Mouse (Mus musculus): ENCODE results near the gene Smndc1. TPM values are rescaled to one million over a fixed set of nuclear protein-coding genes. Genes with fewer than 3 reads are reported as not detected.

Gene Smndc1
- 45.4 and 49.6 TPM in 2 replicates for polyA plus RNA-seq (2016; fragmentation: Nextera tagmentation; extraction: Ambion mirVana)

- under 1% methylated on average over 48 of the region's 48 CpGs for WGBS
These were observed at the start of gene Smndc1 for GRCm38 (mm10) chr19:53390495-53391007. TSS of gene Smndc1 (minus strand) at chr19:53390578.

DNA sequence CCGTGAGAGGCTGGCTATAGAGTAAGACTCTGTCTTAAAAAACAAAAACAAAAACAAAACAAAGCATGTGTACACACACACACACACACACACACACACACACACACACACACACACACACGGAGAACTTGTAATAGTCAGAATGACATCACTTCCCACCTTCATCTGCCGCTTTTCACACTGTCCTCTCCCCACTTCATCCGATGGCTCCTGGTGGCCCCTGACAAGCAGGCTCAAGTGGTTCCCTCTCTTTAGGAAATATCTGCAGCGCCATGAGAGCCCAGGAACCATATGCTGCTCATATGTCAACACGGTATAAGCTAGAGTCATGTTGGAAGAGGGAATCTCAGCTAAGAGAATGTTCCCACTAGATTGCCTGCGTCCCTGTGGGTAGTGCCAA lies 49.0 kb upstream of the Smndc1 start:
- no peak overlapping the region for H3K27ac ChIP-seq
- no peak for ATAC-seq (ENCODE audit: low FRiP score)
- H3K4me3 ChIP-seq (replicated peaks): no peak overlapping the region
- H3K4me1 ChIP-seq: peaks cover 12% of the 10 kb centered on the region
- no peaks in the 10 kb centered on the region for H3K9me3 ChIP-seq
- 81% methylated on average over 7 of the region's 7 CpGs for WGBS
- H3K9ac ChIP-seq: no peak overlapping the region
- H3K36me3 ChIP-seq (replicated peaks): no peaks in the 10 kb centered on the region
- no peak overlapping the region for H3K4me2 ChIP-seq
- no peaks in the 10 kb centered on the region for H3K27me3 ChIP-seq

More at GRCm38 (mm10) chr19:53390495-53391007, at the start of gene Smndc1:
- peaks cover 33% of the 10 kb centered on the region for H3K36me3 ChIP-seq (replicated peaks)
- H3K4me1 ChIP-seq: peaks cover 15% of the 10 kb centered on the region
- no peaks in the 10 kb centered on the region for H3K9me3 ChIP-seq
- H3K9ac ChIP-seq: peak within 1 kb of the TSS; percentile 98
- H3K4me2 ChIP-seq: peak within 1 kb of the TSS; percentile 75
- no peaks in the 10 kb centered on the region for H3K27me3 ChIP-seq
- ATAC-seq (ENCODE audit: low FRiP score): peak; percentile 98
- peak within 1 kb of the TSS; percentile 98 for H3K27ac ChIP-seq
- H3K4me3 ChIP-seq (replicated peaks): peak within 1 kb of the TSS; percentile 98

DNA sequence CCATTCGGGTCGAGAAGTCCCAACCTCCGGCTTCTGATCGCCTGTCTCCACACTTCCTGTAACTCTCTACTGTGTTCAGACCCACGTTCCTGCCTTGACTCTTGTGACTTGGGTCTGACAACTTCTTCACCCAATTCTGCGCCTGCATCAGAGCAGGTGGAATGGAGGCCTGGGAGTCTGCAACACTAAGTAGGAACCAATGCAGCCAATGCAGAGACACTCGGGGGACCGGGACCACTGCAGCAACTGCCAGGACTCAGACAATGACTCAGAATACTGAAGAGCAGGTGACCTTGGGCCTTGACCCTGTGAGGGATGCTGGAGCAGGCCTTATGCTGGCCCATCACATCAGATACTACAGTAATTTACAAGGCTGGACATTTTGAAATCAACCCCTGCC lies 47.6 kb upstream of the Smndc1 start:
- H3K9me3 ChIP-seq: no peaks in the 10 kb centered on the region
- no peaks in the 10 kb centered on the region for H3K27me3 ChIP-seq
- H3K36me3 ChIP-seq (replicated peaks): no peaks in the 10 kb centered on the region
- 91% methylated on average over 8 of the region's 8 CpGs for WGBS
- no peak overlapping the region for H3K4me3 ChIP-seq (replicated peaks)
- ATAC-seq (ENCODE audit: low FRiP score): no peak
- no peak overlapping the region for H3K4me2 ChIP-seq
- H3K9ac ChIP-seq: no peak overlapping the region
- H3K4me1 ChIP-seq: peaks cover 12% of the 10 kb centered on the region
- no peak overlapping the region for H3K27ac ChIP-seq

GRCm38 (mm10) chr19:53437311-53437958 lies 47.1 kb upstream of the Smndc1 start:
- H3K4me3 ChIP-seq (replicated peaks): no peak overlapping the region
- no peak overlapping the region for H3K9ac ChIP-seq
- no peak overlapping the region for H3K4me2 ChIP-seq
- no peak for ATAC-seq (ENCODE audit: low FRiP score)
- H3K4me1 ChIP-seq: peaks cover 12% of the 10 kb centered on the region
- 82% methylated on average over 8 of the region's 8 CpGs for WGBS
- H3K27me3 ChIP-seq: 0 out of 2 replicates have a peak, but pooled peaks cover 3% of the 10 kb centered on the region
- H3K9me3 ChIP-seq: no peaks in the 10 kb centered on the region
- no peak overlapping the region for H3K27ac ChIP-seq
- H3K36me3 ChIP-seq (replicated peaks): no peaks in the 10 kb centered on the region

DNA sequence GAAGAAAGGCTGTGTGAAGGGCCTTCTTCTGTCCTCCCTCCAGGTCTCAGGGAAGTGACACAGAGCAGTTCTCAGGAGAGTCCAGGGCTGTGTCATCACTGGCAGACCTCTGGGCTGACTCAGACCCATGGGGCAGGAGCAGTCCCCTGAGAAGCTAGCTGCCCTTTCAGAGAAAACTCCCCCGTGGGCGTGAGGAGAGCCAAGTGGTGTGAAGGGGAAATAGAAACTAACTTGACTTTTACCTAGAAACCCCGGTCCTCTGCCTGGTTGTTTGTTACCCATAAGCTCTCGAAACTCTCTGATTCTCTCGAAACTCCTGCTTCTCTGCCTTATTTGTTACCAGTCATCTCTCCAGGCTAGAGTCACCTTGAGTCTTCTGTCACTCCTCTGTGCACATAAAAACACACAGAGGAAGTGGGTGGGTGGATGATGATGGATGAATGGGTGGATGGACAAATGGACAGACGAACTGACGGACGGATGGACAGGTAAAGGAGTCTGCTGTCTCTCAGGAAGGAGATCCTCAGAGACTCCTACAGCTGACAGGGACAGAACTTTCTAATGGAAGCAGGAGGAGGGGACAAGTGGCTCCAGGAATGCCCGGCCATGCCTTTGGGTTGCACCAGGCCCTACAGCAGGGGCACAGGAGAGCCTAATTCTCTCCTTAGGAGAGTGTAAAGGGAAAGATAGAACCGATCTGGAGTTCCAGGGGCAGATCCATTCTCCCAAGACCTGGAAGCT lies 43.7 kb upstream of the Smndc1 start:
- Histone ChIP-seq H3K9ac (no peak overlapping the region), H3K4me3 (replicated peaks) (no peak overlapping the region), H3K27me3 (0 out of 2 replicates have a peak, but pooled peaks cover 3% of the 10 kb centered on the region), H3K36me3 (replicated peaks) (no peaks in the 10 kb centered on the region), H3K4me2 (no peak overlapping the region), H3K4me1 (peaks cover 13% of the 10 kb centered on the region), H3K9me3 (no peaks in the 10 kb centered on the region), H3K27ac (no peak overlapping the region)
- 86% methylated on average over 10 of the region's 10 CpGs for WGBS
- no peak for ATAC-seq (ENCODE audit: low FRiP score)

- no peak overlapping the region for H3K4me2 ChIP-seq
- no peaks in the 10 kb centered on the region for H3K36me3 ChIP-seq (replicated peaks)
- H3K4me3 ChIP-seq (replicated peaks): no peak overlapping the region
- no peak overlapping the region for H3K9ac ChIP-seq
- WGBS: 87% methylated on average over 11 of the region's 11 CpGs
- peaks cover 13% of the 10 kb centered on the region for H3K4me1 ChIP-seq
- ATAC-seq (ENCODE audit: low FRiP score): 0 out of 2 replicates have a peak, but pooled peaks have one; percentile 18
- 0 out of 2 replicates have a peak, but pooled peaks cover 3% of the 10 kb centered on the region for H3K27me3 ChIP-seq
- no peaks in the 10 kb centered on the region for H3K9me3 ChIP-seq
- peak overlapping the region; percentile 67; the same call in 1 of the 2 replicates for H3K27ac ChIP-seq
These were observed 40.6 kb upstream of the Smndc1 start for GRCm38 (mm10) chr19:53431003-53431402.

GRCm38 (mm10) chr19:53430356-53430755 lies 40.0 kb upstream of the Smndc1 start:
- ATAC-seq (ENCODE audit: low FRiP score): peak; percentile 84
- Histone ChIP-seq H3K4me2 (no peak overlapping the region), H3K9me3 (no peaks in the 10 kb centered on the region), H3K4me3 (replicated peaks) (no peak overlapping the region), H3K27ac (peak overlapping the region; percentile 67), H3K27me3 (0 out of 2 replicates have a peak, but pooled peaks cover 3% of the 10 kb centered on the region), H3K4me1 (peaks cover 13% of the 10 kb centered on the region), H3K36me3 (replicated peaks) (no peaks in the 10 kb centered on the region), H3K9ac (no peak overlapping the region)
- WGBS: 55% methylated on average over 9 of the region's 9 CpGs

DNA sequence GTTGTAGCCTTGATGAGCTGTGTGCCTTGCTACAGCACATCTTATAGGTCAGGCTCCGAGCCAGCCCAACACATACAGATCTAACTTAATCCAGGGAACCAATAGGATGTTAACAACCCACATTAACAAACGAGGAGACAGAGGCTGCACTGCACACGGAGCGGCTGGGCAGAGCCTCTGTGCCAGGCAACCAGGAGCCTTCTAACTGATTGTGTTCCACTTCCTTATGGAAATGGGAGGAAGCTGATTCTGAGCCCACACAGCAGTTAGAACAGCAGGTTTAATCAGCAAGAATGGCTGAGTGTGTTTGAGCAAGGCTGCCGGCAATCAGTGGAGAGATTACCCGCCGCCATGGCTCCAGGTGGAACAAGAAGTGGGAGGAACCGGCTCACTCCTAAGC lies 37.4 kb upstream of the Smndc1 start:
- Histone ChIP-seq H3K9ac (no peak overlapping the region), H3K36me3 (replicated peaks) (no peaks in the 10 kb centered on the region), H3K27ac (no peak overlapping the region), H3K4me1 (peaks cover 13% of the 10 kb centered on the region), H3K9me3 (no peaks in the 10 kb centered on the region), H3K4me2 (no peak overlapping the region), H3K4me3 (replicated peaks) (no peak overlapping the region), H3K27me3 (0 out of 2 replicates have a peak, but pooled peaks cover 7% of the 10 kb centered on the region)
- 71% methylated on average over 8 of the region's 8 CpGs for WGBS
- ATAC-seq (ENCODE audit: low FRiP score): no peak

GRCm38 (mm10) chr19:53427346-53427745 lies 37.0 kb upstream of the Smndc1 start:
- H3K4me3 ChIP-seq (replicated peaks): no peak overlapping the region
- 0 out of 2 replicates have a peak, but pooled peaks cover 10% of the 10 kb centered on the region for H3K27me3 ChIP-seq
- no peaks in the 10 kb centered on the region for H3K36me3 ChIP-seq (replicated peaks)
- ATAC-seq (ENCODE audit: low FRiP score): no peak
- no peak overlapping the region for H3K4me2 ChIP-seq
- H3K4me1 ChIP-seq: peaks cover 13% of the 10 kb centered on the region
- no peaks in the 10 kb centered on the region for H3K9me3 ChIP-seq
- no peak overlapping the region for H3K9ac ChIP-seq
- peak overlapping the region; percentile 59; the same call in 1 of the 2 replicates for H3K27ac ChIP-seq
- 67% methylated on average over 7 of the region's 7 CpGs for WGBS

DNA sequence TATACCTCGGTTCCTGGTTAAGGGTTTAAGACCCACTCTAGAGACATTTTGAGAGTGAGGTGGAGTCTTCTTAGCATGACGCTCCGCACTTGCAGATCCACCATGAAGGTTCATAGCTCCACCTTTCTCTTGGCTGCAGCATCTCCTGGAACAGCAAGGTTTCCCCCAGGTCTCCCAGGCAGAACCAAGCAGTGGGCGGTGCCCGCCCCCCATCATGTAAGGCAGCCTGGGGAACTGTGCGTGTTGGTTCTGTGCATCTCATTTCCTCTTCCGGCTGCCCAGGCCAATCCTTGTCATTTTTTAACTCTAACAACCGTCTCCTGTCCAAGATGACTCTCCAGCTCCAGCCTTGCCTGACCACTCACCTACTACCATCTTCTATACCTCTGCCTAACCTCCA lies 35.4 kb upstream of the Smndc1 start:
- Histone ChIP-seq H3K27ac (no peak overlapping the region), H3K4me1 (peaks cover 14% of the 10 kb centered on the region), H3K36me3 (replicated peaks) (no peaks in the 10 kb centered on the region), H3K4me3 (replicated peaks) (no peak overlapping the region), H3K9ac (no peak overlapping the region), H3K9me3 (no peaks in the 10 kb centered on the region), H3K4me2 (no peak overlapping the region), H3K27me3 (0 out of 2 replicates have a peak, but pooled peaks cover 11% of the 10 kb centered on the region)
- no peak for ATAC-seq (ENCODE audit: low FRiP score)
- WGBS: 91% methylated on average over 8 of the region's 8 CpGs

DNA sequence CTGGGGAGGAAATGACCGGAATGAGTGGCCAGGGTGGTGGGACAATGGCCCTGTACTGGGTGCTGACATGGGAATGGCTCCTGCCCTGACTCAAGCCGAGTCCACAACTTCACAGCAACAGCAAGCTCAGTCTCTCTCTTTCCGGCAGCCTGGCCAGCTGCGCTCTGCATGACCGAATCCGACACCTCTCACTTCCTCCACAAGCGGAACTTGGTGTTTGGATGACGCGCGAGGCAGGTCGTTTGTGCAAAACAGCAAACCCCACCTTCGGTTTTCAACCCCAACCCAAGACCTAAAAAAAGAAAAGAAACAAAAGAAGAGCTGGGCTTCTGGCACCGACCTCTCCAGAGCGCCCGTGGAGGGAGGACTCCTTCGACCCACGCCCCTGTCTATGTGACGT lies 34.3 kb upstream of the Smndc1 start:
- no peaks in the 10 kb centered on the region for H3K36me3 ChIP-seq (replicated peaks)
- H3K4me1 ChIP-seq: peaks cover 9% of the 10 kb centered on the region
- H3K9me3 ChIP-seq: no peaks in the 10 kb centered on the region
- WGBS: 77% methylated on average over 18 of the region's 18 CpGs
- 0 out of 2 replicates have a peak, but pooled peaks cover 11% of the 10 kb centered on the region for H3K27me3 ChIP-seq
- no peak for ATAC-seq (ENCODE audit: low FRiP score)
- H3K27ac ChIP-seq: no peak overlapping the region
- H3K4me3 ChIP-seq (replicated peaks): no peak overlapping the region
- H3K4me2 ChIP-seq: no peak overlapping the region
- no peak overlapping the region for H3K9ac ChIP-seq

DNA sequence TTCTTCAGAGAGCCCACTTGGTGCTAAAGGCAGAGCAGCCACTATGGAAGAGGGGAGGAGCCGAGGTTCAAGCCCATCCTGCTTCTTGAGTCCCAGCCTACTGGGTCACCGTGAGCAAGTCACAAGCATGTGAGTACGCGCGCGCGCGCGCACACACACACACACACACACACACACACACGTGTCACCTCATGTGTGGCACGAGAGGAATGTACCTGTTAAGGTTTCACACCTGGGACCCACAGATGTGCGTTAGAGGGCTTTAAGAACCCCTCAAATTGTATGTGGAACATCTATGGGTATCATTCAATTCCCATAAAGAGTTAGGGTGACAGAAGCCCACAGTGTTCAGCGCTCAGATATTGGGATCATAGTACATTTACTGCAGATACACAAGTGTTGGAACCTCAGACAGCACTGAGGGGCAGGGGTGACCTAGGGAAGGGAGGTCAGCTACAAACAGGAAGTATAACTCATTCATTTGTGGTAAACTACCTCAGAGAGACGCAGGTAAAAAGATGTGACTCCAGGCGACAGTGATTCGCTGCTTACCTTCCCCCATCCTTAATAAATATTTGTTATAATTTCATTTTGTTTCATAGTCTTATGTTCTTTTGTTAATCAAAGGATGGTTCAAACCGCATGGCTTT lies 33.6 kb upstream of the Smndc1 start:
- Histone ChIP-seq H3K4me3 (replicated peaks) (no peak overlapping the region), H3K9me3 (no peaks in the 10 kb centered on the region), H3K9ac (no peak overlapping the region), H3K4me2 (no peak overlapping the region), H3K36me3 (replicated peaks) (no peaks in the 10 kb centered on the region), H3K4me1 (peaks cover 9% of the 10 kb centered on the region), H3K27me3 (0 out of 2 replicates have a peak, but pooled peaks cover 11% of the 10 kb centered on the region), H3K27ac (no peak overlapping the region)
- 73% methylated on average over 17 of the region's 17 CpGs for WGBS
- no peak for ATAC-seq (ENCODE audit: low FRiP score)

Data from forebrain, embryonic 12.5 days (tissue).